Mouse (Mus musculus) spleen, adult 2 months (tissue): Measurements from ENCODE around the gene Lbr. TPM values are rescaled to one million over a fixed set of nuclear protein-coding genes. Genes with fewer than 3 reads are reported as not detected.

ENCODE experiments used
- DNase-seq, 2 experiments: peaks; one replicate each; pipeline versions ENCODE4 v3.0.0 to v3.0.0-alpha.2; 2012 to 2021; ENCODE audit warnings: low spot score in 2 of 2, low read depth in 1 of 2
- H3K27ac ChIP-seq: fragments of 200-500 bp; 2 replicates; pipeline ENCODE4 v1.5.1; 2012; ENCODE audit warnings: low read length, inconsistent platforms; ENCODE audit not compliant: insufficient read depth
- H3K27me3 ChIP-seq: fragments of 200-500 bp; 2 replicates; pipeline ENCODE4 v1.6.1; 2012; ENCODE audit warnings: mild to moderate bottlenecking, moderate library complexity, low read length, inconsistent platforms; ENCODE audit not compliant: control insufficient read depth, insufficient read depth
- H3K36me3 ChIP-seq: fragments of 200-500 bp; 2 replicates; pipeline ENCODE4 v1.6.1; 2012; ENCODE audit warnings: mild to moderate bottlenecking, low read length, inconsistent platforms; ENCODE audit not compliant: control insufficient read depth, insufficient read depth
- H3K4me1 ChIP-seq: fragments of 200-500 bp; 2 replicates; pipeline ENCODE4 v1.6.1; 2011; ENCODE audit warnings: inconsistent platforms; ENCODE audit not compliant: control insufficient read depth, insufficient read depth, insufficient read length
- H3K4me3 ChIP-seq: fragments of 200-500 bp; 2 replicates; pipeline ENCODE4 v1.5.1; 2011; ENCODE audit warnings: mild to moderate bottlenecking, inconsistent platforms; ENCODE audit not compliant: insufficient read depth, insufficient read length; ENCODE audit errors: extremely low read depth
- CTCF ChIP-seq: fragments of 200-500 bp; IDR thresholded peaks from 2 replicates; pipeline ENCODE4 v1.5.1; 2011; ENCODE audit warnings: mild to moderate bottlenecking, inconsistent platforms; ENCODE audit not compliant: insufficient read depth, insufficient read length, insufficient replicate concordance; ENCODE audit errors: extremely low read depth
- POLR2A ChIP-seq: fragments of 200-500 bp; IDR thresholded peaks from 2 replicates; pipeline ENCODE4 v1.6.1; 2011; ENCODE audit warnings: low read depth, low read length, inconsistent platforms
- WGBS: fragments of 180-500 bp; shearing (Covaris S2); methylation state at CpG from one replicate; pipeline ENCODE4 v1.1.7; 2018; 5-methylcytosine and 5-hydroxymethylcytosine counted together
- polyA plus RNA-seq: library from polyadenylated mRNA; depleted of rRNA; stranded (reverse); fragments of >200 nt; gene quantifications from 2 replicates; pipeline ENCODE4 v1.2.3, GENCODE M21; 2012

The Lbr gene
- polyA plus RNA-seq, 1 experiment: 50.5 TPM

DNA sequence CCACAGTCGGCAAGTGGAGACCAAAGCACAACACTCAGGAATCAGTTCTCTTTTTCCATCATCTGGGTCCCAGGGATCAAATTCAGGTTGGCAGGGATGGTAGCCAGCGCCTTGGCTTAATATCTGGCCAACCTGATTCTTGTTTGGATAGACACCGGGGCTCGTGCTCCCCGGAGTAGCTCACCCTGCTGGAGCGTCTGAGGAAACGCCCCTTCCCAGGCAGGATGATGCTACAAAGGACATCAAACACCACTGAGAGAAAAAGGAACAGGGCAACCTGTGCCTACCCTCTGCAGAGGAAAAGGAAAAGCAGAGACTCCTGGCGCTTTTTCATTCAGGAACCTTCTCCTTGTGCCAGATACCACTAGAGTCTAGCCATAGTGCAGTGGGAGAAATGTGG lies 20.6 kb upstream of the Lbr start:
- no peak for TF ChIP-seq CTCF
- no peak for TF ChIP-seq POLR2A
- H3K27ac ChIP-seq: no peak overlapping the region
- WGBS: 65% methylated on average over 8 of the region's 8 CpGs

DNA sequence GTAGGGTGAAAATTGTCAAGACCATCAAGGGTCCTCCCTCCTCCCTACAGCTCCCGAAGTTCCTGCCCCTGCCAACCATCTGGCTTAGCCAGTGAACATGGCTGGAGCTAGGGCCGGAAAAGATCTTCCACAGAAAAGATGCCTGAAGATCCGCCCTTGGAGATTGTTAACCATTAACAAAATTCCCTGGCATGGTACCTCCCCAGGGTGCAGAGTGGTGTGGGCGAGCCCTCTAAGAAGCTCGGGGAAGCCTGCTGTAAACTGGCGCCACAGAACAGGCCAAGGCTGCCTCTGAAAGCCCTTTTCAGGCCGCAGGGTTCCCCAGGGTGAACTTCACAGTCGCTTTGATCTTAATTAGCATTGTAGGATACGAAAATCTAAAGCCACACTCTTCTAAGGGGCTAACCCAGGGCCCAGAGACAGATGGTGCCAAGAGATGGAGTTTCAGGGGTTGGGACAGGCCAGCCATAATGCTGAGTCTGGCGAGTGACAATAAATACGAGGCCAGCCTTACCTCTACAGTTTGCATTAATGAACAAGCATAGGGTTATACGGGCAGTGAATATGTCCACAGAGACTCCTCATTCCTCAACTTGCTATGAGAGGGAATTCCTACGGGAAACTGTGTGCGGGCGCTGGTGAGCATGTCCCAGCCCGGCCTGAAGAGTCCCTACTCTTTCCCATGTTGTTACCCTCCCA lies 20.0 kb upstream of the Lbr start:
- WGBS: 67% methylated on average over 16 of the region's 16 CpGs
- no peak for DNase-seq
- Histone ChIP-seq H3K4me1 (peaks cover 22% of the 10 kb centered on the region; the same call in 1 of the 2 replicates), H3K27ac (no peak overlapping the region), H3K36me3 (no peaks in the 10 kb centered on the region), H3K4me3 (no peak overlapping the region), H3K27me3 (no peaks in the 10 kb centered on the region)
- TF ChIP-seq CTCF (no peak), POLR2A (no peak)

More for the DNA sequence above, 20.6 kb upstream of the Lbr start:
- no peak overlapping the region for H3K4me3 ChIP-seq
- no peak for DNase-seq
- no peaks in the 10 kb centered on the region for H3K27me3 ChIP-seq
- no peaks in the 10 kb centered on the region for H3K36me3 ChIP-seq
- peaks cover 22% of the 10 kb centered on the region; the same call in 1 of the 2 replicates for H3K4me1 ChIP-seq

DNA sequence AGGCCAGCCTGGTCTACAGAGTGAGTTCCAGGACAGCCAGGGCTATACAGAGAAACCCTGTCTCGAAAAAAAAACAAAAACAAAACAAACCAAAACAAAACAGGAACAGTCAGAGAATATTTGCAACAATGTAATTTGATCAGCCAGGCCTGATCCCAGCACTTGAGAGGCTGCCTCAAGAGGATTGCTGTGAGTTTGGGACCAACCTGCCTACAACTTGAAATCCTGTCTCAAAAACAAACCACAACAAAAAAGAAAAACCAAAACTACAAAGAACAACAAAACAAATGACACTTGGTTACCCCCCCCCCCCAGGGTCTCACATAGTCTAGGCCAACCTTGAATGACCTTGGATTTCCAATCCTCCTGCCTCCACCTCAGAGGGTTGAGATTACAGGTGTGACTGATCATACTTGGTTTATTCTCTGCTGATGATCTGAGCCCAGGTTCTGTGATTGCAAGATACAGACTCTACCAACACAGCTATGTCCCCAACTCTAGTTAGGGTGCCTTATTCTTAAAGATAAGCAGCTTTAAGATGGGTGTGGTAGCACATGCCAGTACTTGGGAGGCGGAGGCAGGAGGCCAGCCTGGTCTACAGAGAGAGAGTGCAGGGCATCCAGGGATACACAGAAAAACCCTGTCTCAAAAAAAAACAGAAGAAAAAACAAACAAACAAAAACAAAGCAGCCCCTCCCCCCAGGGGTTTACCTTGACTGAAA lies 18.5 kb upstream of the Lbr start:
- H3K27ac ChIP-seq: peak overlapping the region; percentile 92
- peaks cover 20% of the 10 kb centered on the region; the same call in 1 of the 2 replicates for H3K4me1 ChIP-seq
- H3K36me3 ChIP-seq: no peaks in the 10 kb centered on the region
- H3K27me3 ChIP-seq: no peaks in the 10 kb centered on the region
- DNase-seq: no peak
- TF ChIP-seq CTCF: no peak
- TF ChIP-seq POLR2A: no peak
- H3K4me3 ChIP-seq: no peak overlapping the region
- 37% methylated on average over 2 of the region's 2 CpGs for WGBS

DNA sequence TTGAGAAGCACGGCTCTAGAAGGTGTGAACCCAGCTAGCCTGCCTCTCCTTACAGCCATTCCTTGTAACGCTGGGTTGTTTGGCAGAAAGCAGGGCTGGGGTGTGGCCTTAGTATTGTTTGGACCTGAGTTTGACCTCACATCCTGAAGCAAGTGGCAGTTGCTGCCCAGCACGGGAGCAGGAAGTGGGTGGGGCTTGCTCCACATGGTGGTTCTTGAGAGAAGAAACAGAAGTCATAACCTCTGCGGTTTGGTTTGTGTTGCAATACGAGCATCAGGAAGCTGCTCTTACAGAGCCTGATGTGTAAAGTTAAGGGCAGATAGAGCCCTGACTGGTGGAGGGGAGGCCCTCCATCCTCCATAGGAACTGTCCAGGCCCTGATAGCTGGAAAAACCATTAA lies 17.8 kb upstream of the Lbr start:
- H3K4me3 ChIP-seq: no peak overlapping the region
- peak overlapping the region; percentile 93 for H3K27ac ChIP-seq
- peak; percentile 92 to 93 for DNase-seq
- H3K4me1 ChIP-seq: peaks cover 19% of the 10 kb centered on the region; the same call in 1 of the 2 replicates
- TF ChIP-seq CTCF (no peak), POLR2A (peak; percentile 68)
- 0% methylated on average over 5 of the region's 5 CpGs for WGBS
- H3K27me3 ChIP-seq: no peaks in the 10 kb centered on the region
- H3K36me3 ChIP-seq: no peaks in the 10 kb centered on the region

DNA sequence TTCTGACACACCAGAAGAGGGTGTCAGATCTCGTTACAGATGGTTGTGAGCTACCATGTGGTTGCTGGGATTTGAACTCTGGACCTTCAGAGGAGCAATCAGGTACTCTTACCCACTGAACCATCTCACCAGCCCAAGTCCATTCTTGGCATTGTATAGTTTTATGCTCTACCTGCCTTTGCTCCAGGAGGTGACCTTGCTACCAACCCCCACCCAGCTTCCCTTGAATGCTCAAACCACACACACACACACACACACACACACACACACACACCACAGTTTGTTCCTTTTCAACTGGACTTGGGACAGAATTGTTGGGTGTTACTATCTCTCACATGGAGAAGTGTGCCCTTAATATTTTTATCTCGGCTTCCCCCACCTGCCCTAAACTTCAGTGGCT lies 13.5 kb upstream of the Lbr start:
- DNase-seq: no peak
- WGBS: 85% methylated on average over 2 of the region's 2 CpGs
- TF ChIP-seq POLR2A (no peak), CTCF (no peak)

DNA sequence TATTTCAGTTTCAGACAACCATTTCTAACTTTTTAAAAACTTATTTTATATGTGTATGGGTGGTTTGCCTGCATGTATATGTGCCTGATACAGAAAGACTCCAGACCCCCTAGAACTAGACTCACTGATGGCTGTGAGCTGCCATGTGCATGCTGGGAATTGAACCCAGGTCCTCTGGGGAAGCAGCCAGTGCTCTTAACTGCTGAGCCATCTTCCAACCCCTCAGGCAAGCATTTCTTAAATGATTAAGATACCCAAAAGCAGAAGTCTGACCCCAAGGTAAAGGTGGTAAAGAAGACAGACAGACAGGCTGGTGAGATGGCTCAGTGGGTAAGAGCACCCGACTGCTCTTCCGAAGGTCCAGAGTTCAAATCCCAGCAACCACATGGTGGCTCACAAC lies 12.0 kb upstream of the Lbr start:
- 85% methylated on average over 2 of the region's 2 CpGs for WGBS

More for the DNA sequence above, 13.5 kb upstream of the Lbr start:
- Histone ChIP-seq H3K27me3 (no peaks in the 10 kb centered on the region), H3K4me3 (no peak overlapping the region), H3K4me1 (peaks cover 8% of the 10 kb centered on the region; the same call in 1 of the 2 replicates), H3K36me3 (no peaks in the 10 kb centered on the region), H3K27ac (no peak overlapping the region)

More for the DNA sequence above, 12.0 kb upstream of the Lbr start:
- no peaks in the 10 kb centered on the region for H3K36me3 ChIP-seq
- H3K4me3 ChIP-seq: no peak overlapping the region
- no peak overlapping the region for H3K27ac ChIP-seq
- TF ChIP-seq CTCF: no peak
- no peak for TF ChIP-seq POLR2A
- peaks cover 5% of the 10 kb centered on the region; the same call in 1 of the 2 replicates for H3K4me1 ChIP-seq
- DNase-seq: no peak
- no peaks in the 10 kb centered on the region for H3K27me3 ChIP-seq
